Mouse (Mus musculus) gastrocnemius, postnatal 10 days (tissue): ENCODE data around the gene Trib2. TPM values are rescaled to one million over a fixed set of nuclear protein-coding genes. Genes with fewer than 3 reads are reported as not detected.
A peak's percentile ranks its signal among the peaks of the same experiment; 100 is the strongest.

Experiments
- DNase-seq: peaks from one replicate; pipeline ENCODE4 v3.0.0; 2021; ENCODE audit warnings: mixed read lengths
- total RNA-seq, 2 experiments: library from RNA; stranded (reverse); gene quantifications; 2 replicates each; pipeline ENCODE4 v1.2.3; 2021

Gene Trib2
- total RNA-seq, 2 experiments from 2014 or later = 23.5 to 32.1 TPM

DNA sequence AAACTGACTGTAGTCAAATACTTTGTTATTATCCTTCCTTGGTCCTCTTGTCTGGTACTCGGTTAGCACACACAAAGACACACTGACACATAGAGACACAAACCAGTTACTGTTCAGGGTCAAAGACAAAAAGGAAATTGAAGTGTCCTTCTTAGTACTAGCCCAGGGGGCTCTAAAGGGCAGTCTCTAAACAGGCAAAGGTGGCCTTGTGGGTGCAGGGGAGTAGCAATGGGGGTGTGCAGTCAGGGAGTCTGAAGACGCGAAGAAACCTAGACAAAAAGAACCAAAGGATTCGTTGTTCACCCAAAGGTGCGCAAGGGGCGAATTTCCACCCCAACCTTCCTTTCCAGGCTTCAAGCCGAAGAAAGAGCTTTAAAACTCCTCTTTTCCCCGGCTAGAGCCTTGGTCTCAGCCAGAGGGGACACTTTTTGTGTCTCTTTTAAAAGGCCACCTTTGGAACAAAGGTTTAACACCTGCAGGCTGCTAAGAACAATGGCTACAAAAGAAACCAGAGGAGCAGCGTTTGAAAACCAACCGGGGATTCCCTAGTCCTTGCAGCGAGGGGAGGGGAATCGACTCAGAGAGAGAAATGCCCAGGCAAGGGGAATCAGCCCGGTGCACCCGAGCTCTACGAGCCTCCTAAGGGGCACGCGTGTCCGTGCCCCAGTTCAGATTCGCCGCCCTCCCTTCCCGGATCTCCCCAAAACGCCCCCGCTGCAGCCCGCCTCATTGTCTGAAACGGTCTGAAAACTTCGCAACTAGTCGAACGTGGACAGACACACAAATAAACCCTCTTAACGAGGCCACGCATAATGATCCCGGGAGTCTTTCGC, 2.3 kb downstream of the Trib2 start:
- DNase-seq = peak; percentile 43

DNA sequence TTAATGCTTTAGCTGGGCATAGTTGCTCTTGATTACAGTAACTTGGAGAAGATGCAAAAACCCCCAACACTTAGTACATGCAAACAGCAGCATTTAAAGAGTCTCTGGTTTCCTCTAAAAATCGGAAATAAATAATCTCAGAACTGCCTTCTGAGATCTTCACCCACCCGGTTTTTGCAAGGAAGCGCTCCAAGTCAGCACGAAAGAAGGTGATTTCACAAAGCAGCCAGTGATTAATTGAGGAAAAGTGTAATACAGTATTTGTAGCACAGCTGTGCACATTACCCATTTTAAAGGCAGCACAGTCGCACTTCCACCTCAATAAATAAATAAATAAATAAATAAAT, 2.9 kb downstream of the Trib2 start:
- no peak for DNase-seq

DNA sequence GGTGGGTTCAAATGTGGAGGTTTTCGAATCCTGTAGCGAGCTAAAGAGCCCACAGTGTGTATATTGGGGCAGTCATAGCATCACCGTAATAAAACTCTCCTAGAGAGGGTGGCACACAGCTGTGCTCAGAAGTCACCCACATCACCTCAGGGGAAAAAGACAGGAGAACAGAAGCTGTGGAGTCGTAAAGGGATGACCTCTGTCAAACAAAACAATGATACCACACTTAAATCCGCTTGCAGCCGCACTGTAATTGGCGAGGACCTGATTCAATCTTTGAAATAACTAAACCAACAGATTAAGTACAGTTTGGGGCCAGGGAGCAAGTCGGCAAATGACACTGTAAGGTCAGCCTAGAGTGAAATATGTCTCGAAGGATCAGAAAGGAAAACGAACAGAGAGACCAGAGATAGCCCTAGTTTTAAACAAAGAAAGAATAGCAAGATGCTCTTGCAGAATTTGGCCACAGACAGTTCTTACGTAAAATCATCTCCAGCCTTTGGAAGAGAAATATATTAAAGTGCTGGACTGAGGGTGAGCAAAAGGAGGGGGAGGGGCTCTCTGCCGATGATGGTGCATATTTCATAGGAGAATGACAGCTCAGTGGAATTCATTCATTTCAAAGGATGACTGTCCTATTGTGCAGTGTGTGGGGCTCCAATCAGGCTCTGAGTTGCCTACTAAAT, 3.4 kb downstream of the Trib2 start:
- no peak for DNase-seq

DNA sequence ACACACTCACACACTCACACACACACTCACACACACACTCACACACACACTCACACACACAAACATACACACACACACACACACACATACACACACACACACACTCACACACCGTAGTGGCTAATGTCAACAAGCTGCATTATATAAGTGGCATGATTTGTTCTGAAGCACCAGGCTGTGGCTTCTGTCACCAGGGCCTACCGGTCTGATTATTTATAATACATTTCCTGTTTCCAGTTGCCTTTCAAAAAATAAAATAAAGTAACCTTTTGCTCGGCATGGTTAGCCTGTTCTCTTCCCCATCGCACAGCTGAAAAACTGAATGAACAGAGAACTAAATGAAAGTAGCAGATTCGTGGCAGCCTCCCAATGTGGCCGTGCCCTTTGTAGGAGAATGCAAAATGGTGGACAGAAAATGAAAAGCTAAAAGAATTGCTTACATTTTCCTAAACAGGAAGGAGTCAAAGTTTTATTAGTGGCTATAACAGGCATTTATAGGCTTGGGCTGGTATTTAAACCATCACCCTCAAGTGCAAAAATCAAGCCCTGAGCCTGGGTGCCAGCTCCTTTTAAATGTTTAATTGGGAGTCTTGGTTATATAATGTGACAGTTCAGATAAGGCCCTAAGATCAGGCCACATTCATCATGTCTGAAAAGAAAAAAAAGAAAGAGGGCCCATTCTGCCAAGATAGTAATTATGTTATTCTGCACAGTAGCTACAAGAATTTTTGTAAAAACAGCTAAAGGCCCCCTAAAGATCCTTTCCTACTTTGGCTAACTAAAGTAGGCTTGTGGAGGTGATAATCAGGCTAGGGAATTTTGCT, 4.4 kb downstream of the Trib2 start:
- DNase-seq = no peak

DNA sequence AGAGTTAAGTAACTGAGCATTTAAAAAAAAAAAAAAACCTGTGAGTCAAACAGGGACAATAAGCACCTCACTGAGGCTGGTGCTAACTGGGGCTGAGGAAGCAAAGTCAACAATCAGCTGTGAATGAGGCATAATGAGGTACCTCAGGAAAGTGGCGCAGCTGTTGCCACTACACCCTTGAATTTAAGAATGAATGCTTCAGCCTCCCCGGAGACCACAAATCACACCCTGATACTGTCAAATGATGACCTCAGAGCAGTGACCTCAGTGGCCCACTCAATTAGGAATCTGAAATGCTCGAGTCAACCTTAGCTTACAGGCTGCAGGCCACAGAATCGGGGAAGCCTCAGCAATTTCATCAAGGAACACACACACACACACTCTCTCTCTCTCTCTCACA, 5.0 kb downstream of the Trib2 start:
- DNase-seq = no peak

DNA sequence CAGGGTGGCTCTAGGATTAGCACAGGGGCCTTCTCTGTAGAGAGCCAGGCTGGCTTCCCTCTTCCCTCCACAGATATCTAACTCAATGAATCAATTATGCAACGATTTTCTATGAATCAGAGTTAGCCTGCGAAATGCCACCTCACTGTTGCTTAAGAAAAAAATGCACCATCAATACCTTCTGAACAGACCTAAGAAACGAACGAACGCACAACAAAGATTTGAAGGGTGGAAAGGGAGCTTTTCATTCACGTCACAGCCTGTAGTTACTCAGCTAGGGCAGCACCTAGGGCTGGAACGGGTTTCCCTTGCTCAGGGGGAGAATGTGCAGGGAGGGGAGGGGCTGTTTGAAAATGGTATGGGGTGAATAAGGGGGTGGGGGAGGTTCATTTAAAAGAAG, 5.8 kb downstream of the Trib2 start:
- no peak for DNase-seq

DNA sequence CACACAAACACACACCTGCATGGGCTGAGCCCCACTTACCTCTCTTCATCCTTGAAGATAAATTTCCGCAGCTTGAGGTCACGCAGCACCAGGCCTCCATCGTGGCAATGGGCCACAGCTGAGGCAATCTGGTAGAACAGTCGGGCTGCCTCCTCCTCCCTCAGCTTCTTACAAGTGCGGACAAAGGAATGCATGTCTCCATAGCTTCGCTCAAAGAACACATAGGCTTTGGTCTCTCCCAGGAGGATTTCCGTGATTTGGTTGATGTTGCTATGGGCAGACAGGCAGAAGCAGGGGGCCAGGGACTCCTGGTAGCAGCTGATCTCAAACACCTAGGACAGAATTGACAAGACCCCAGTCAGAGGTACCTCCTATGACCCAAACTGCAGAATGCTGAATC, 7.1 kb downstream of the Trib2 start:
- DNase-seq = no peak

DNA sequence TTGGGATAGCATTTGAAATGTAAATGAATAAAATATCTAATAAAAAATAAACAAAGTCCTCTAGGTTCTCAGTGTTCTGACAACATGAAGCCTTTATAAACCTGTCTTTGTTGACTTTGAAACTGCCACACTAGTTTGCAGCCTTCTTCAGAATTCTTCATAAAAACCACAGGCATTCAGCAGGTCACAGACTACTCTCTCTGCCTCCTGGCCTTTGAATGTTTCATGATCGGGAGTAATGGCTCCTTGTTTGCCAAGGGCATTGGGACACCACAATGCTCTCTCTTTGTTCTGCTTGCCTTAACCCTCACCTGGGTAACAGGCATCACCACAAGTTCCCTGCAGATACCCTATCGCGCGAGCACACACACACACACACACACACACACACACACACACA, 7.5 kb downstream of the Trib2 start:
- no peak for DNase-seq

DNA sequence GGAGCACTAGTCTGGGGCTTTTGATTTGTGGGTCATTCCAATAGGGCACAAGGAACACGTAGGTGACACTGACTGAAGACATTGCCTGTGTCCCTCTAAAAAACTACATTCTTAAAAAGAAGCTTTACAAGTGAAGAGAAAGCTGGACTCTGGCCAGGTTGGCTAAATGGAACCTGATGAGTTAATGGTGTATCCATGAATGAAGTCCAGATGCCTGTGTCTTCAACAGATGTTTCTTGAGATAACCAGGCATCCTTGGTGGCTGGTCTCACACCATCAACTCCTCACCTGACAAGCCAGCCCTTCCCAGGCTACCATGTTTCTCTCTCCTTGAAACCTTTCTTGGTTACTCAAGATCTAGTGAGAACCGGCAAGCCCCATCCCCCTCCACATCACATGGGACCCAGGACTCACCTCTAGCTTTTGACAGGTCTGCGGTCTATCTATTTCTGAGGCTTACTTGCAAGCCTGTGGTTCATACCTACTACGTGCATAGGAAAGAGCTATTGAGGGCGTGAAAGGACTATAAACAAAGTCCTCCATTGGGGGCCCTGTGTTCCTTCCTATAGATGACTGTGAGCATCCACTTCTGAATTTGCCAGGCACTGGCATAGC, 8.4 kb downstream of the Trib2 start:
- no peak for DNase-seq

DNA sequence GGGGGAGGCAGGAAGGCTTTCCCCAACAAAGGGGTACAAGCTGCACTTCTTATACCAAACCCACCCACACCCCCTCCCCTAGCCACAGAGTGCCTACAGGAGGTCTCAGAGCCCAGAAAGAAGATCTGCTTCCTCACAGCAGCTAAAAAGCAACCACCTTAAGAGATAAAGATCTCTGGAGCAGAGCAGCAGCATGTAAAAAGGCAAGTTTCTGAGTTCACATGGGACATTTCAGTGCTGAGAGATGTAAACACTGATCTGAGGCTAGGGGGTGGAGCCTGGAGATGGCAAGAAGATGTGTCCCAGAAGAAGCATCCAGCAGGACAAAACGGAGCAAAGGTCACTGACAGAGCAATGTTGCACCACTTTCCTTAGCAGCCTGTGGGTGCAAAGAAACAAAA, 11.8 kb downstream of the Trib2 start:
- DNase-seq = no peak

DNA sequence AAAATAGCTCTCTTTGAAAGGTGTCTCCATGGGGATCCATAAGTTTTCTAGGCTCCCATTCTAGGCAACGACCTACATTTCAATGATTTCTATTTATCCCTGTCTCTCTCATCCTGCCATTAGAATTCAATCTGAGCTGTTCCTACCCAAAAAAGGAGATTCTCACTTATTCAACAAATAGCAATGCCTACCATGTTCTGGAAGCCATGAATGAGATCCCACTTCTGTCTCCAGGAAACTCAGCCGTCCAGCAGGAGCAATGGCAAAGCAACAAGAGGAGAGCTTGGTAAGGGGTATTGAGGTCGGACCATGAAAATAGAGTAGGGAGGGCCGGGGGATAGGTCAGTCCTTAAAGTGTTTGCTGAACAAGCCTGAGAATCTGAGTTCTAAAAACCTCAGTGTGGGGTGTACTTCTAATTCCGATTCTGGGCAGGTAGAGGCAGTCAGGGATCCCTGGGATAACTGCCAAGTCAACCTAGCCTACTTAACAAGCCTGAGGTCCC, 12.7 kb downstream of the Trib2 start:
- DNase-seq = no peak

DNA sequence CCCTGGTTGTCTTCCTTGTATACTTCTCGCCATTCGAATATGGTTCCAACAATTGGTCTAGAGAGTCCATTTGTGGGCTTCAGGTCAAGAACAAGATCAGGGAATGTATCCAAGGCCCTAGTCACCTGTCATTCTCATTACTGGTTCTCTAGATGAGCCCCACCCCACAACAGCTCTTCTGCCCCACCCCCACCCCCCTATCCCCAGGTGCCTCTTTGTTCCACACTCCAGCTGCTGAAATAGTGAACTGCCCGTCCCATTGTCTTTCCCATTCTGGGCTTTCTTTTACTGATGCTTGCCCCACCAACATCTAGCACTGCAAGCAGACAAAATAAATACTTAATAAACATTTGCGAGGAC, 15.2 kb downstream of the Trib2 start:
- no peak for DNase-seq

DNA sequence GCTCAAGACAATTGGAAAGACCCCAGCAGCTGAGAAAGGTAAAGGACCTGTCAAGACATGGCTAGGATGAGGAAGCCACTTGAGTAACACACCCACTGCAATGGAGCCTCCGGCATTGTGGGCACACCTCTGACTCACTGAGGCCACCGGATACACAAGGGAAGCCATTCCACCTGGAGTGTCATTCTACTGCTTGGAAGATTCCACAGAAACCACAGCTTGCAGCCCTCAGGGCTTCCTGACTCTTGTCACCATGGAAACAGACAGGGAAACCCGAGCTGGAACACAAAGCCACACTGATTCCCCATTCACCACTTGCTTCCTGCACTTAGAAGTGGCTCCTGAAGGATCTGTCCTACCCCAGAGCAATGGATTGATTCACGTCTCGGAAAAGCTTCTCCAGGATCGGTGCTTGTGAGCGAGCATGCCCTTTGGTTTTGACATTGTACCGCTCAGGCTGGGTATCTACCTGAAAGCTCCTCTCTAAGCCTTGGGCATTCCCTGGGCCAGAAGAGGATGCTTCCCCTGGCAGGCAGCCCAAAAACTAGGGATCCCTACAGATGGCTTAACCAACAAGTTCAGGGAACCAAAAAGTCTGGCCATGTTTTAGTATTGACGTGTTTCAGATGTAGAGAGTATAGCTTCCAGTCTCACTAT, 15.7 kb downstream of the Trib2 start:
- DNase-seq = no peak

DNA sequence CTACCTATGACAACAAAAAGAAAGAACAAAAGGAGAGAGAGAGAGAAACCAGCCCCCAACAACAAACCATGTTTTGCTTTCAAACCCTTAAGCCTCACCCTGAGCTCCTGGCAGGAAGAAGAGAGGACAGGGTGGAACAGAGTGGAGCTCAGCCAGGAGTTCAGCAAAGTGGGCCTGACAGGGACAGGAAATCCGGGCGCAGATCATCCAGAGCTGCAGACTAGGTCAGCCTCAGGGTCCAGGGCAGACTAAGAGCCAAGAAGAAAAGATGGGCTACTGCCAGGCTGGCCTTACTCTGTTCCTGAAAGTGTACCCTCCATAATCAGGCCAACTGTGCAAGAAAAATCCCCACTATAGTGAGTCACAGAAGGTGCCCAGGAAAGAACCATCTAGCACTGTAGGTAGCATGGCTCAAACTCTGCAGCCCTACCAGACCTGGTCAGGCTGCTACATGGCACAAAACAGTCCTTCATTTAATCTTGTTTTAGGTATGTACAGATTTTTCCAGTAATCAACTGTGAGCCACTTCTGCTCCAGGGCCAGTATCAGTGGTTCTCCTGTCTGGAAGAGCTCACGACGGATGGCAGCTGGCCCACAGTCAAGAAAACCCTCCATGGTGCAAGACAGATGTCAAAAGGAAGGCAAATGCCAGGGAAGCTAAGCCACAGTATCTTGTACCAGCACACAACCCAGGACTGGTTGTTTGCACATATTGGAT, 16.4 kb downstream of the Trib2 start:
- no peak for DNase-seq

DNA sequence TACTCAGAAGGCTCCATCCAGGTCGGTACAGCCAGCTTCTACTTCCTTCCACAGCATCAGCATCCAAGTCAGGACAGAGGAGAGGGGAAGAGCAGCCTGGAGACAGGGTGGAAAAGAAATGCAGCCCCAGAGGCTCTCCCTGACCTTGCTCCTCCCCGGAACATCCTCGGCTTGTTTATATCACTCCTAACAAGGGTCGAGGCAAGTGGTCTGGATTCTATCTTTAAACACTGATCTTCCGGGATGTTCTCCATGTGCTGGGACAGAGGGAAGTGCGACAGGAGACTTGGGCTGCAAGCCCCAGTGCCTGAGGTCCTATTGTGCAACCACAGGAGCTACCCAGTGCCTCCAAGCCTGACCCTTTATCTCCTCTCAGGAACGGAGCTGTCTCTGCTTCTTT, 18.7 kb downstream of the Trib2 start:
- DNase-seq = no peak

DNA sequence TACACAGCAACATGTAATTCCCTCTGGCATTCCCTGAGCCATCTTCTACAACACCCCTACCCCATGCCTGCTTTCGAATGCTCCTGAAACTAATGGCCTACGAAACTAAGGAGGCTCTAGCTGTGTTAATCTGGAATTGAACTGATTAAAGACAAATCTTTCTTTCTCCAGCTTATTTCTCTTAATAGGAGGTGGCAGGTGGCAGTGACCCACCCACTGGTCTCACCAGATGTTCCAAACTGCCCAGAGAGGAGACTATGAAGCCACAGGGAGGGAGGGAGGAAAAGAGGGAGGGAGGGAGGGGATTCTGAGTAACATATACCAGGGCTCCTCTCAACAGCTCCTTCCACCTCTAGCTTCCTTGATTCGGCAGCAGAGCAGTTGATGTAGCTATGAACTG, 20.8 kb downstream of the Trib2 start:
- DNase-seq = no peak

DNA sequence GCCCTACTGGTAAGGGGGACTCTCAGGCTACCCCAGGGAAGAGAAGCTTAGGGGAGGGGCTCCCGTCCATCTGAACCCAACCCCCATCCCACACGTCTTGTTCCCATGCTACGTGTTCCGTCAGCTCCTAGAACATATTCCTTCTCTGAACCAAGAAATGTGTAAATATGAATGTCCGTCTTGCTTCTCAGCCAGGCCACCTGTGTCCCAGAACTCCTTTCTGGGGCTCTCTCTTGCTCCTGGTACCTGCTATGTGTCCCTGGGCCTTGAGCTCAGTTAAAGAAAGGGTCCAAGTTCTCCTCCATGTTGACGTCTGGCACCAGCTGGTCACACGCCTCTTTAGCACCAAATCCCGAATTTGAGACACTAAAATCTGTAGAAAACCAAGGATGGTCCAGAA, 23.4 kb downstream of the Trib2 start:
- DNase-seq = no peak

DNA sequence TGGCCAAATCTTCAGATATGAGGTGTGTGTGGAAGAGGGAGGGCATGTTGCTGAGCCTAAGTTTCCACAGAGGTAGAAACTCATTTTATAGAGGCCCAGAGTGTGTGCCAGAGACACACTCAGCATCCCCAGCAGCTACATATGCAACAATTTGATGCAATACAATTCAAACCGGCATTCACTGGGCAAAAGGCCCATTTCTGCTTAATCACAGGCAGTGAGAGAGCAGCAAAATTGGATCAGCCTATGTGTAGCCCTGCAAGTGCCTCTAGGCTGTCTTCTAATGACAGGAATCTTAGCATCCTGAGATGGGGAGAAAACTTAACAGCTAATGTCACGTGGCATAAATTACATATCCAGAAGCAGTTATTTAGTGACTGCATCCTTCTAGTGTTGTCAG, 26.5 kb downstream of the Trib2 start:
- DNase-seq = no peak

DNA sequence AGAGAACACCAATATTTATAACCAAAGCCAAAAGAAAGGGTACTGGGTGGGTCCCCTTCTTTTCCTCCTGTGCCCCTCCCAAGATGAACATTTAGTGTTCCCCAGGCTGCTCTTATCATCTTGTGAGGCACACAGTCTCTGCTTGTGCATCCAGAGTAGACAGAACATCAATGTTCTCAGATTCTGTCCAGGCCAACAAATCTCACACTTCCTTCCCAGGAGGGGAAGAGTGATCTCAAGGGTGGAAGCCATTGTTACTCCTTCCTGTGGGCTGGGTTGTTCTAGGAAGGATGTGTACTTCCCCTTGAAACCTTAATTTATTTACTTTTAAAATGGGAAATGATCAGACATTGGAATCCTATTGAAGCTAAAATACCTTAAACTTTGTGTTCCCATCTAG, 39.7 kb downstream of the Trib2 start:
- DNase-seq = no peak

DNA sequence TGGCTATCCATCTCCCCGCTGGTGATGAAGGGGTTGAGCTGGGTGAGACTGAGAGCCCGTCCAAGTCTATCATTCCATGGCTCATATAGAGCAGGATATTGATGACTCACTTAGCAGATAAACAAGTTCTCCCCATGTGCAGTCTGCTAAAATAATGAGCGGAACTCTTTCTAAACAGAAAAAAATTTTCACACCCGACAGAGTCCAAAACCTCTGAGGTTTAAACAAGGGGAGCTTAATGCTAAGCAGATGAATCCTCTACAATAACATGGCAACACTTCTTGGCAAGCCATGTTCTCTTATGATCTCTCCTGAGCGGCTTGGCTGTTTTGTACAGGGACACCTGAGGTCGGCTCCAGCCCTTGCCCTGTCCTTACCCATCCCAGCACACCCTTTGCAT, 45.0 kb downstream of the Trib2 start:
- no peak for DNase-seq

DNA sequence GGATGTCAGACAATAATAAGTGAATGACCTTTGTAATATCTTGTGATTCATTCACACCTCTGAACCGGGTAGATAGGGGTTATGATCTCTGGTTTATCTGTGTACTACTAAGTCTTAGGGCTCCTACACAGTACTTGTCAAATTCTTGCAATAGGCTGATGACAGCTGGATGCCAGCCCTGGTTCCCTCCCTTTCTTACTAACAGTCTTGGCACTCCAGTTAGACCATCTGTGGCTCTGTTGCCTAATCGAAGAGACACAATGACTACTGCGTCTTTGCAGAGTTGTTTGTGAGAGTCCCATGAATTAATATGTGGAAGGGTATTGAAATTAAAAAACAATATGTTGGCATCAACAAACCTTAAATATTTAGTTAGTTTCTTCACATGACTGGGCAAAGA, 48.2 kb downstream of the Trib2 start:
- DNase-seq = no peak

DNA sequence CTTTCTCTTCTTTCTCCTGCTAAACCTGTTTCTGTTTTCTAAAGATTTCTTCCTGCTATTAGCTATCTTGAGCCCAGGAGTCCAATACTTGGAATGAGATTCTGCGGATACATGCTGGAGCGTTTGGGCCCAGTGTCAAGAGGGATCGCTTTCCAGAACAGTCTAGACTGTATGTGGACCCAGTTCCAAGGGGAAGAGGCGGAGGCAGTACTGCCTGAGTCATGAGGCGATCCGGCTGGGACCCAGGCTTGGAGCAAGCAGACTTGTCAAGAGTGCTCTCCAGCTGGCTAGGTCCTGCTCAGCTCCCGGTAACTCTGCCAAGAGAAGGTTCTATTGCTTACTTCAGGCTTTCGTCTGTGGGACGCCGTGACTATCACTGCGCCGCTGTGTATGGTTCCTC, 50.7 kb downstream of the Trib2 start:
- DNase-seq = peak; percentile 71
